Mouse (Mus musculus): ENCODE results near the gene Brd7.

The Brd7 gene

DNA sequence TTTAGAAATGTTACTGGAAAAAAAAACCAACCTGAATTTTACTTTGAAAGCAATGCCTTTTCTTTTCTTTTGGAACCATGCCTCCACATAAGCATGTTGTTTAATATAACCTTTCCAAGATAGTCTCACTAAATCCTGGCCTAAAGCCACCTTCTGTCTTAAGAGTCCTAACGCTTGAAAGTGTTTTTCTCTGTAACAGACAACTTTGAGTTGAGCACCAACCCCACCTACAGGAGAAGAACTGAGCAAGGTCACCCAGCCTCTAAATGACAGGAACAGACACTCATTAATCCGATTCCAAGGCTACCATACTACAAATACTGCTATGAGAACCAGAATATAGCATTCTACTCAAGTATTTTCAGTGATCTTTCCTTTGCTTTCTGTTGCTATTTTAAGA, 12.9 kb downstream of the Brd7 start:
- DNase-seq = no peak

GRCm38 (mm10) chr8:88342026-88342425, 20.0 kb downstream of the Brd7 start:
- no peak for DNase-seq

DNA sequence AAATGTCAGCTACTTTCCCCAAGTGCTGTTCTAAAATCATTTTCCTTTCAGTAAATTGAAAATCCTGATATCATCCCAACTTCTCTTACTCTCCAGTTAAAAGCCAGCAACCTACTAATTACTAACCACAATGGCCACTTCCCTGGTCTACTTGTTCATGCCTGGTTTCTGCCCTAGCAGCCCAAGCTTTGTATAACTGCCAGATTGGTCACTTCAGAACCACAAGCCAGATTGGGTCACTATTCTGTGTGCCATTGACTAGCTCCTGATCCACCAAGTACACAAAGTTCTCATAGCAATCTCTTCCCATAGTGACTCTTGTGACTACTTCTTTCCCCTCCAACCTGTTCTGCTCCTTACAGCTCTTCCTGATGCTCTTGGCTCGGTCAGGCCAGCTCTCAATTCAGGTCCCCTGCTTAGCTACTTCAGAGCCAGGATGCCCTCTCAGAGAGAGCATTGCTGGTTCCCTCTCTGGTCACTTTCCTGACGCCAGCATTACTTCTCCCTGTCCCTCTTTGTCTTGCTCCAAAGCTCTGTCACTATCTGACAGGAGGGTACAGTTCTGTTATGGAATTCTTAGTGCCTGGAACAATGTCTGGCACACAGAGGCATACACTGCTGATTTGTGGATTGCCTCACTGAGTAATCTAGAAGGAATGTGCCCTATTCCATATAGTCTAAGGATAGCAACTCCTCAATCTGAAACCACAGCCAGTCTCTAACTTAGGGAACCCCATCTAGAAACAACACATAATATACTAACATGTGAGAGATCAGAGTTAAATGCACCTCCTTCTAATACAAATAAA, 21.9 kb downstream of the Brd7 start:
- no peak for DNase-seq

- peak in 1 of 2 experiments; percentile 13 for DNase-seq
These were observed 22.8 kb downstream of the Brd7 start for GRCm38 (mm10) chr8:88339221-88339620.

DNA sequence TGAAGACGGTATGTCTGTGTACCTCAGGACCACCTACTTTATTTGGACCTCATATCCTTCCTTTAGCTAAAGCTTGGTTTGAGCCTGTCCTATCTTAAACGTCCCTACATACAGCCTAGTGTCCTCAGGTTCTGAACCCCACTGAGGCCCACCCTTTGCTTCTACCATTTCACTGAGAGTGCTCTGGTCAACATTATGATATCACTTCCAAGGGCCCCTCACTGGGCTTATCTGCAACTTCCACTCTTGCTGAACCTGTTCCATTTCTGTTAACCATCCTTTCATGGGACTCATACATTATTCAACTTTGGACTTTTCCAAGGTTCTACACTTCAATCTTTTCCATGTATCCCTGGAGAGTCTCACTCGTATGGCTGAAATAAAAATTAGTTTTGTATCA, 27.0 kb downstream of the Brd7 start:
- no peak for DNase-seq

GRCm38 (mm10) chr8:88334384-88334783, 27.6 kb downstream of the Brd7 start:
- no peak for DNase-seq

DNA sequence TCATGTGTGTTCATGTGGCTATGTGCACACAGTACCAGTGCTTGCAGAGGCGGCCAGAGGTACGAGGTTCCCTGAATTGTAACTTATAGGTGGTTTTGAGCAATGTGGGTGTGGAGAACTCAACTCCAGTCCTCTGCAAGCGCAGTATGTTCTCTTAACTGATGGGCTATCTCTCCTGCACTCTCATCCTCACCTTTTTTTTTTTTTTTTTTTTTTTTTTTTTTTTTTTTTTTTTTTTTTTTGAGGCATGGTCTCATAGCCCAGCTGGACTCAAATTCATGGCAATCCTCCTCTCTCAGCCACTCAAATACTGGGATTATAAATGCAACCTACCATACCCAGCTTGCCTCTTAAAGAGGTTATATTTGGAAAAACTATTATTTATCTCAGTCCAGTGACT, 31.2 kb downstream of the Brd7 start:
- DNase-seq = no peak

DNA sequence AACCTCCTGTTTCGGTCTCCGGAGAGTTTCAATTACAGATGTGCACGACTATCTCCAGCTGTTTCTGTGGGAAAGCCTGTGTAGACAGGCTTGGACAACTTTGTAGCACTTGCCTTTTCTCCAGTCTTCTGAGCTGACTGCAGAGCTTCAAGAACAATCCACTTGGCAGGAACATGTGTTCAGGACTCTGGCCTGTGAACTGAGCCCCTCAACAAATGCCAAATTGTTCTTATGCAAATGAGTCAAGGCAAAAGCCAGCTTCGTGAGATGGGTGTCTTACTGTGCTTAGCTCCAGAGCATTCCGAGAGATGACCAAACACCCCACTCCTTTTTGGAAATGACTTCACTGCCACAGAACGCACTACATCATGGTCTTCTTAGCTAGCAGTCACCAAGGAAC, 33.3 kb downstream of the Brd7 start:
- no peak for DNase-seq

- no peak for DNase-seq
These were observed 35.7 kb downstream of the Brd7 start for GRCm38 (mm10) chr8:88326328-88326727.

- DNase-seq = no peak
These were observed 36.2 kb downstream of the Brd7 start for GRCm38 (mm10) chr8:88325795-88326194.

- no peak for DNase-seq
These were observed 36.7 kb downstream of the Brd7 start for GRCm38 (mm10) chr8:88325251-88325650.

DNA sequence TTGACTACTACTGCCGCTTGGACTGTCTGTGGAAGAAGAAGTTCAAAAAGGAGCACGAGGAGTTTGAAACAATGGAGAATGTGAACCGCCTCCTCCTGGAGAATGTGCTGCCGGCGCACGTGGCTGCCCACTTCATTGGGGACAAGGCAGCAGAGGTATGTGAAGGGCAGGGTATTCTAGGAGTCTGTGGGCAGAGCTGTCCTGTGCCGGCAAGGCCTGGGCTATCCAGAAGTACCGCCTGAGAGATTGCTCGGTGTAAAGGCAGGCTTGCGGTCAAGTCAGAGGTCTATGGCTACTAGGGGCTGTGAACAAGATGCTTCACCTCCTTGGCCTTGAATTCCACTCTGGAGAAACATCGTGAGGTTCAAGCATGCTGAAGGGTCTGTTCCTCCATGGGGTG, 37.2 kb downstream of the Brd7 start:
- no peak for DNase-seq

GRCm38 (mm10) chr8:88323523-88323922, 38.5 kb downstream of the Brd7 start:
- no peak for DNase-seq

DNA sequence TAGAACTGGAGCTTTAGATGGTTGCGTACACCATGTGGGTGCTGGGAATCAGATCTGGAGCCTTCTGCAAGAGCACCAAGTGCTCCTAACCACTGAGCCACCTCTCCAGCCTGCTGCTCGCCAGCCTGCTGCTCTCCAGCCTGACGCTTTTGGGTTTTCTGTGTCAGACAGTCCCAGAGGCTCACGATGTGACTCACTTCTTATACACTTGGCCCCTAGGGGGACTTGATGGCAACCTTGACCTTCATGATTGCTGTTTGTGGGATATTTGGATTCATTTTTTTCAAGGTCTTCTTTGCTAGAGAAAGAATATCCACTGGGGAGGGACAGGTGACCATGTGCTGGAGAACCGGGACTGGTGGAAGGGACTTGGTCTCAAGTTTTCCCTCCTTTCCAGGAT, 40.6 kb downstream of the Brd7 start:
- no peak for DNase-seq

DNA sequence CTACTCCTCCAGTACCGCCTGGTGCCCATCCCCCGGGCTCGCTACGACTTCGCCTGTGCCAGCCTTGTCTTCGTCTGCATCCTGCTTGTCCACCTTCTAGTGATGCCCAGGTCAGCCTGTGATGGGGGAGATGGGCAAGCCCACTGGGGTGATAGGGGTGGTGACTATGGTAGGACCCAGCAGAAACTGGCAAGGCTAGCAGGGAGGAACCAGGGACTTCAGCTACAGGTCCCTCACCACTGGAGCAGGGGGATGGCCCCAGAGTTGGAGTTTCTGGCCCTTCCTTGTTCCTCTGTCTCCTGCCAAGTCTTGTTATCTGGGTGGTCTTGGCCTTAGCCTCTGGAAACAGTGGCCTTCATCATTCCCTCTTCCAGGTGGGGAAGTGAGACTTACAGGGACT, 41.9 kb downstream of the Brd7 start:
- no peak for DNase-seq

- no peak for DNase-seq
These were observed 43.8 kb downstream of the Brd7 start for GRCm38 (mm10) chr8:88318151-88318550.

DNA sequence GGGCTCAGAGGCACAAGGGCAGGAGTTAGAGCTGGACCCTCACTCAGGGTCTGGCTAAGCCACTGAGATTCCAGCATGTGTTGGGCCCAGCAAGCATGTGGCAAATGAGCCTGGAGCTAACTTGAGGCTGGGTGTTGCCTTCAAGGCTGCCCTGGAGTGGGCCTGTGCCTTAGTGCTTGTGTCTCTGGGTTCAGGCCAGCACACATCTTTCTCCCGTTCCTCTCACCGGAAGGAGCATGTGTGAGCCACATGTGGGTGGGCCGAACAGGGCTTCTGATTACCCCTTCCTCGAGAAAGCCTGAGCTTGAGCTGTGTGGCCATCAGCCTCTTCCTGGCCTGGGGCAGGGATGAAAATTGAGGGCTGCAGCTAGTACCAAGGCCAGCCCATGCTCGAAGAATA, 44.7 kb downstream of the Brd7 start:
- no peak for DNase-seq

DNA sequence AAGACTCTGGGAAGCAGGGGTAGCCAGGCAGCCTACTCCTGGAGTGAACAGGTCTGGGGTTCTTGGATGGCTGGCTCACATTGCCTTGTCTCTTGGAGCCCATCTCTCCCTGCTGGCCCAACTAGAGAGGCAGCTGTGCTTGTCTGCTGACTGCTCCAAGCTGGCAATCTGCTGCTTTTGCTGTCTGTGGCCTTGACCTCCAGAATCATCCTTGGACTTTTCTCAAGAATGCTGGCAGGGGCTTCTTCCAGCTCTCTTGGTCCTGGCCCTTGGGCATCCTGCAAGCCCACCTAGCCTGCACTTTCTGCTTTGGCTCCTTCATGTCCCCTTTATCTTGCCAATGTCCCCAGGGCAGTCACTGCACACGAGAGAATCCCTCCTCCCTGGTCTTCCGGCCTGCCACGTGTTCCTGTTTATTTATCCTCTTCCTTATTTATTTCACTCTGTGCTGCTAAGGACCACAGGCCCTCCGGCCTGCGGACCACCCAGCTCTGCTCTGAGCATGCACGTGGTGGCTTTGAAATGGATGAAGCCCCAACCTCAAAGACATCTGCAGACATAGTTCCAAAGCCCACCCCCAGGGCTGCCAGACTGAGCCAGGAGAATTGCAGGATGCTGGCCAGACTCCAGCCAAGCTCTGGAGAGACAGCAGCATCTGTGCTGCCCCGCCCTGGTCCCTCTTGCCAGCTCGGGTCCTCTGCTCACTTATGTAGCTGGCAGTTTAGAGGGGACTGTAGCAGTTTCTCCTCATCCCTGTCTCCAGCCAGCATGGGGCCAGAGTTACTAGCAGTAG, 45.7 kb downstream of the Brd7 start:
- peak; percentile 36 to 73 for DNase-seq

- no peak for DNase-seq
These were observed 46.7 kb downstream of the Brd7 start for GRCm38 (mm10) chr8:88315302-88315701.

GRCm38 (mm10) chr8:88313991-88314390, 48.0 kb downstream of the Brd7 start:
- DNase-seq = no peak

DNA sequence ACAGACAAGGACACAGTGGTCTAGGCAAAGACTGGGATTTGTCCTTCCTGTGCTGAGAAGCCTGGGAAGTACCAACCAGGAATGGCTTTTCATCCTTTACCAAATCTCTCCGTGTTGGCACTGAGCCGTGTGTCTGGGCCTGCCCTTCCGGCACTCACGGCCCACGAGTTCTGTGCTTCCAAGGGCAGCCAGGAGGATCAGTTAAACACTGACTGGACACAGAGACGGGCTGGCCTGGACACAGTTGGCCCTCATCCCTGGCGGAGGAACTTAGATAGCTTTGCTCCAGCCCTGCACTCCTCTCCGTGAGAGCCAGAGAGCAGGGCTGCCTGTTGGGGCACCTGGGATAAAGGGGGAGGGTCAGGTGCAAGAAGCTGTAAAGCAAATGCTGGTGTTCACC, 49.0 kb downstream of the Brd7 start:
- DNase-seq = peak; percentile 24 to 61

- DNase-seq = no peak
These were observed 51.7 kb downstream of the Brd7 start for GRCm38 (mm10) chr8:88310286-88310685.

GRCm38 (mm10) chr8:88309881-88310280, 52.1 kb downstream of the Brd7 start:
- no peak for DNase-seq

- DNase-seq = no peak
These were observed 52.6 kb downstream of the Brd7 start for GRCm38 (mm10) chr8:88309274-88309873.

Data from kidney, postnatal 36 days (tissue).